Mouse (Mus musculus) bone marrow, adult 2 months (tissue): ENCODE measurements around the gene Madcam1. TPM values are rescaled to one million over a fixed set of nuclear protein-coding genes. Genes with fewer than 3 reads are reported as not detected.

Source experiments
- H3K27ac ChIP-seq: fragments of 200-500 bp; 2 replicates; pipeline ENCODE4 v1.5.1; 2012; ENCODE audit warnings: low read depth, mild to moderate bottlenecking, control low read depth, inconsistent platforms, low read length; ENCODE audit not compliant: control insufficient read depth, poor library complexity, insufficient read depth
- H3K4me1 ChIP-seq: fragments of 200-500 bp; 2 replicates; pipeline ENCODE4 v1.6.1; 2011; ENCODE audit warnings: low read length; ENCODE audit not compliant: control insufficient read depth, insufficient read depth
- H3K4me3 ChIP-seq: fragments of 200-500 bp; replicated peaks from 2 replicates; pipeline ENCODE3; 2011; ENCODE audit warnings: mild to moderate bottlenecking, low read depth, low read length, control low read depth; ENCODE audit not compliant: control insufficient read depth
- CTCF ChIP-seq: fragments of 200-500 bp; IDR thresholded peaks from 2 replicates; pipeline ENCODE4 v1.5.1; 2011; ENCODE audit warnings: low read length, control low read depth; ENCODE audit not compliant: control insufficient read depth, insufficient read depth
- POLR2A ChIP-seq: fragments of 200-500 bp; IDR thresholded peaks from 2 replicates; pipeline ENCODE4 v1.6.1; 2011; ENCODE audit warnings: low read depth, mild to moderate bottlenecking, control low read depth, low read length, borderline replicate concordance; ENCODE audit not compliant: control insufficient read depth
- WGBS: fragments of 180-500 bp; shearing (Covaris S2); methylation state at CpG from one replicate; pipeline ENCODE4 v1.1.7; 2018; 5-methylcytosine and 5-hydroxymethylcytosine counted together
- polyA plus RNA-seq: library from polyadenylated mRNA; stranded (reverse); fragments of >200 nt; gene quantifications from 2 replicates; pipeline ENCODE4 v1.2.4, GENCODE M21; 2011; ENCODE audit warnings: low replicate concordance; ENCODE audit not compliant: missing spikeins, insufficient read depth, insufficient read length

The Madcam1 gene
- polyA plus RNA-seq: not detected in 2 replicates

DNA sequence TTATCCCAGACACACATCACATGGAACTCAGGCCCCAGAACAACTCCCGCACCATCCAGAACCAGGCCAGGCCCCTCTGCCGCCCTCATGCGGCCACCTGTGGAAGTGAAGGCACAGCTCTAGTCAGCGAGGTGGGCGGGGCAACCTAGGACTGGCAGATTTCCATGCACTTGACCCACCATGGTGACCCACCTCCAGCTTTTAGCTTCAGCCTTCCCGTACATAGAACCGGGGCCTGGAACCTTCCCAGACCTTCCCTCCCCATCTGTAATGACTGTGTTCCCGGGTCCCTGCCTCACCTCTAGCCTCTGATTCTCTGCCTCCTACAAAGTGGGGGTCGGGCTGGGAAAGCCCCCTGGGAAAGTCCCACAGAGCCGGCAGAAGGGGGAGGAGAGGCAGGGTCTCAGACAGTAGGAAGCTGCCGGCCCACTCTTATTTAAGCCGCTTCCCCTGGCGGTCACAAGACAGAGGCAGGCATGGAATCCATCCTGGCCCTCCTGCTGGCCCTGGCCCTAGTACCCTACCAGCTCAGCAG, at the start of gene Madcam1:
Gene Madcam1 (plus strand): TSS at position 429 of the 535 bp plus-strand sequence.
- H3K4me1 ChIP-seq: no peaks in the 10 kb centered on the region
- 19% methylated on average over 13 of the region's 13 CpGs for WGBS
- H3K27ac ChIP-seq: no peak within 1 kb of the TSS
- no peak within 1 kb of the TSS for H3K4me3 ChIP-seq
- no peak for TF ChIP-seq POLR2A
- TF ChIP-seq CTCF: peak; percentile 90

DNA sequence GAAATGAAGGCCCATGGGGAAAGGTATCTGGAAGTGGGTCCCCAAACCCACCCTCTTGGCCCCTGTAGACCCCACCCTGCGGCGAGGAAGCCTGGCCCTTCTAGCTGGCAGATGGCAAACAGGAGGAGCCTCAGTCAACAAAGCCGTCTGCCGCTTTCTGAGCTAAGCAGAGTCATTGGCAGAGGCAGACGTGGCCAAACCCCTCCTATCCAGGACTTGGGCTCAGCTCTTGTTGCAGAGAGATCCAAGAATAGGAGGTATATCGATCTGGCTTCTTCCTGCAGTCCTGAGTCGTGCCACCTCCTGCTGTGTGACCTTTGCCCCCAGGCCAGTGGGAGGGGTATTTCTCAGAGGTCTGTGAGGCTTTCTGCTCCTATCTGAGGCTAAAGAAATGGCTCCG, 48.5 kb upstream of the Madcam1 start:
- H3K27ac ChIP-seq: no peak overlapping the region
- TF ChIP-seq CTCF (no peak), POLR2A (no peak)
- no peak overlapping the region for H3K4me3 ChIP-seq
- H3K4me1 ChIP-seq: no peaks in the 10 kb centered on the region
- 38% methylated on average over 8 of the region's 8 CpGs for WGBS

DNA sequence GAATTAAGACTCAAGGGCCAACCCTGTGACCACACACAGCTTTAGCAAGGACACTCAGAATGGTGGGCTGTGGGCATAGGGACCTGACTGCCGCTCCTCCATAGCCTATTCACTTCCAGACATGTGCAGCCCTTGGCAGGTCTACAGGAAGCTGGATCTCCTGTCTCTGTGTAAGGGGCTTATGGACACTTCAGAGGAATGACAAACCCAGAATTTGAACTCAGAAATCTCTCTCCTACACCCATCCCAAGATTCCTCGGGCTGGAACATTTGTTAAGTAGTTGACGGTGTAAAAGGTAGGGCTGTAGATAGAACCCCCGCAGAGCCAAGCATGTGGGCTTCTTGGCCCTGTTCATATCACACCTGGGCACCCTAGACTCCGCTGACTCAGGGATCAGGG, 48.0 kb upstream of the Madcam1 start:
- no peaks in the 10 kb centered on the region for H3K4me1 ChIP-seq
- no peak overlapping the region for H3K4me3 ChIP-seq
- WGBS: 84% methylated on average over 5 of the region's 5 CpGs
- TF ChIP-seq POLR2A (no peak), CTCF (no peak)
- H3K27ac ChIP-seq: no peak overlapping the region

DNA sequence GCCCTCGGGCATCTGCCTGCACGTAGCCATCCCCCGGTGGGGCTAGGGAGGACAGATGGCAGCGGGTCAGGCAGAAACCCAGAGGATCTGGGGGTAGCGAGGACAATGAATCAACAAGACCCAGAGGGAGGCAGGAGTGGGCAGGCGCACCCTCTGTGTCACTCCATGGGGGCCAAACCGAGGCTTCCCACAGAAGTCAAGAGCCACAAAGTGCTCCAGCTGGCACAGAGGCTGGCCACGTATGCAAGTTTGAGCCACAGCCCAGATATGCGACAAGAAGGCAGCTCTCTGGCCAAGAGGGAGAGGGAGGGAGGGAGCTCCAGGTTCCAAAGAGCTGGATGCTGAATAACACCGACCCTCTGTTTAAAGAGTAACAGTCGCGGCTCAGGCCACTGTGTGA, 40.4 kb upstream of the Madcam1 start:
- TF ChIP-seq POLR2A (no peak), CTCF (no peak)
- Histone ChIP-seq H3K4me3 (no peak overlapping the region), H3K27ac (no peak overlapping the region), H3K4me1 (no peaks in the 10 kb centered on the region)
- 74% methylated on average over 12 of the region's 12 CpGs for WGBS

DNA sequence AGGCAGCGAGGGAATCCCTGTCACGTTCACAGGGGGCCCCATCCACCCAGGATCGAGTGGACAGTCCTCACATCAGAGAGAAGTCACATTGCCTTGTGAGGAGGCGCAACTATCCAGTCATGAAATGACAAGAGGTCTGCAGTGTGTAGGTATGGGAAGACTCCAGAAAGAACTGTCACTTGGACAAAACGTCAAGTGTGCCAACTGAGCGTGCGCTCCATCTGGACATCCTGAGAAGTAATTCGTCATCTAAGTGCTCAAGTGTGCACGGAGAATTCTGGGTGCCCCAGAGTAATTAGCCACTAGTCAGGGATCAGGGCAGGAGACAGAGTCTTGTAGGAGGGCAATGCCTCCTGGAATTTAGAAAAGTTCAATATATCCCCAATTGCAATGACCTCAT, 39.0 kb upstream of the Madcam1 start:
- no peak overlapping the region for H3K27ac ChIP-seq
- TF ChIP-seq POLR2A (no peak), CTCF (no peak)
- 75% methylated on average over 9 of the region's 9 CpGs for WGBS
- H3K4me1 ChIP-seq: no peaks in the 10 kb centered on the region
- H3K4me3 ChIP-seq: no peak overlapping the region

- Histone ChIP-seq H3K4me3 (no peak overlapping the region), H3K27ac (no peak overlapping the region), H3K4me1 (no peaks in the 10 kb centered on the region)
- TF ChIP-seq CTCF (no peak), POLR2A (no peak)
- 72% methylated on average over 10 of the region's 10 CpGs for WGBS
Measured at GRCm38 (mm10) chr10:79626156-79626555, 38.2 kb upstream of the Madcam1 start.

DNA sequence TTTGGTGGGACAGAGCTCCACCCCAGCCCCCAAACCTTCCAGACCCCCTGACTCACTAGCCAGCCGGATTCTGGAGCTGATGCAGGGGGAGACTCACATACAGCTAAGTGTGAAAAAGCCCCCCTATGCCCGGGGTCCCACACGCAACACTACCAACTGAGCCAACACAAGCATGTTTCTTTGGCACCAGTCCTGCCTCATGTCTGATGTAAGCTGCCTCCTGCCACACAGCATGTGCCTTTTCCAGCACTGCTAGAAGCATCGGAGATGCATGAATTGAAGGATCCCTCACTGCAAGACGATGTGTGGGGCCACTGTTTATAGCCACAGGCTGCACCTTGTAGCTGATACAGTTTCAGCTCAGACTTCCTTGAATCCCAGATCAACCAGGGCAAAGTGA, 36.0 kb upstream of the Madcam1 start:
- H3K27ac ChIP-seq: no peak overlapping the region
- WGBS: 70% methylated on average over 5 of the region's 5 CpGs
- H3K4me1 ChIP-seq: no peaks in the 10 kb centered on the region
- H3K4me3 ChIP-seq: no peak overlapping the region
- TF ChIP-seq CTCF (no peak), POLR2A (no peak)

GRCm38 (mm10) chr10:79631432-79631831, 32.9 kb upstream of the Madcam1 start:
- WGBS: 84% methylated on average over 4 of the region's 4 CpGs
- no peak for TF ChIP-seq CTCF
- TF ChIP-seq POLR2A: no peak
- H3K4me3 ChIP-seq: no peak overlapping the region
- no peak overlapping the region for H3K27ac ChIP-seq
- no peaks in the 10 kb centered on the region for H3K4me1 ChIP-seq
